Comparison of ENCODE assay signal across 28 mouse cellular contexts in the genomic region with DNA sequence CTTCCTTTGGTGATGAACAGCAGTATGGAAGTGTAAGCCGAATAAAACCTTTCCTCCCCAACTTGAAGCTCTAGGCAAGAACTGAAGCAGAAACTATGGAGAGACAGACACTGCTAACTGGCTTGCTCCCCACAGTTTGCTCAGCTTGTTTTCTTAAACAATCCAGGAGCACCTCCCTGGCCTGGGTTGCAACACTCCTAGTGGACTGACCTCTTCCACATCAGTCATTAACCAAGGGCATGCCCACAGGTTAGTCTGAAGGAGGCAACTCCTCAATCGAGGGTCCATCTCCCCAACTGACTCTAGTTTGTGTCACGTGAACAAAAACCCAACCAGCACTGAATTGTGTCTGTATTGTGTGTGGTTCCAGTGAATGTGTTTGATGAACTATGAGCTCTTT. TPM values are rescaled to one million over a fixed set of nuclear protein-coding genes. Genes with fewer than 3 reads are reported as not detected.
DNase-seq lines count a peak whose midpoint lies in the region; ATAC-seq and TF ChIP-seq lines count a peak whose summit lies in the region.
"Had no signal": no experiment of that assay in that cellular context is flagged by ENCODE, and none has a peak within 500 bp of the region (broad histone marks: within the 10 kb centered on the region; RNA-seq: fewer than 3 reads in every experiment).

No protein-coding gene starts in this region.

- H3K36me3 ChIP-seq in kidney, embryonic 15.5 days, result no peaks in the 10 kb centered on the region
- H3K36me3 ChIP-seq in liver, embryonic 12.5 days, result no peaks in the 10 kb centered on the region
- H3K36me3 ChIP-seq: embryonic facial prominence, embryonic 13.5 days; G1E; heart, embryonic 15.5 days; limb, embryonic 10.5 days; neural tube, embryonic 15.5 days; stomach, embryonic 15.5 days had no signal

- DNase-seq in kidney, adult 9 months, result peak; percentile 6
- no peak for DNase-seq in Patski (ENCODE audit: low read depth, low spot score)
- DNase-seq in urinary bladder, postnatal 25 days (ENCODE audit: low spot score), result no peak
- no peak for DNase-seq in testis, postnatal 10 days (ENCODE audit: low spot score)

- no peak overlapping the region for H3K4me2 ChIP-seq in kidney, embryonic 15.5 days
- H3K4me2 ChIP-seq in liver, embryonic 12.5 days, result no peak overlapping the region
- H3K4me2 ChIP-seq: embryonic facial prominence, embryonic 13.5 days; forebrain, embryonic 13.5 days; heart, embryonic 15.5 days; hindbrain, embryonic 14.5 days; lung, embryonic 14.5 days; midbrain, embryonic 11.5 days; neural tube, embryonic 15.5 days; stomach, embryonic 15.5 days had no signal

- CTCF ChIA-PET in Patski (lab: Charles Lee), result interaction anchor here (0.7 to 4.5 kb wide), 22 partner anchors 8 to 324 kb away, joined by 3 to 30 read pairs (median 4); a partner anchor contains a TSS

- in situ Hi-C loops in Patski (cut with MboI; ENCODE audit: low pct_unique_long_range_greater_than_20kb), result no loop called here

- no peaks in the 10 kb centered on the region for H3K27me3 ChIP-seq in kidney, embryonic 15.5 days
- H3K27me3 ChIP-seq in Patski, result no peaks in the 10 kb centered on the region
- H3K27me3 ChIP-seq in liver, embryonic 12.5 days (replicated peaks), result 0 out of 2 replicates have a peak, but pooled peaks cover 4% of the 10 kb centered on the region
- H3K27me3 ChIP-seq: CH12.LX; embryonic facial prominence, embryonic 13.5 days; forebrain, embryonic 13.5 days; heart, embryonic 15.5 days; neural tube, embryonic 15.5 days; stomach, embryonic 15.5 days had no signal

- WGBS in kidney, embryonic 15.5 days, result 46% methylated on average over 3 of the region's 3 CpGs
- WGBS in liver, embryonic 12.5 days (ENCODE audit: insufficient replicate concordance), result 31% methylated on average over 3 of the region's 3 CpGs

- H3K4me3 ChIP-seq in kidney, embryonic 15.5 days (replicated peaks), result no peak overlapping the region
- H3K4me3 ChIP-seq in liver, embryonic 12.5 days, result no peak overlapping the region
- H3K4me3 ChIP-seq: embryonic facial prominence, embryonic 13.5 days; erythroblast, embryonic 14.5 days; forebrain, embryonic 13.5 days; heart, embryonic 15.5 days; limb, embryonic 10.5 days; neural tube, embryonic 15.5 days; stomach, embryonic 15.5 days had no signal

- H3K9ac ChIP-seq in kidney, embryonic 15.5 days, result no peak overlapping the region
- H3K9ac ChIP-seq in liver, embryonic 12.5 days, result no peak overlapping the region
- H3K9ac ChIP-seq: embryonic facial prominence, embryonic 13.5 days; forebrain, embryonic 13.5 days; heart, embryonic 15.5 days; hindbrain, embryonic 14.5 days; lung, embryonic 14.5 days; neural tube, embryonic 15.5 days; stomach, embryonic 15.5 days had no signal

- TF ChIP-seq CTCF in Patski (IDR thresholded peaks at IDR 0.05), result no peak

- ATAC-seq in kidney, embryonic 15.5 days (replicated peaks; ENCODE audit: low FRiP score), result no peak
- peak; percentile 65 for ATAC-seq in Patski
- peak; percentile 24; the same call in 1 of the 2 replicates for ATAC-seq in liver, embryonic 12.5 days
- 0 out of 2 replicates have a peak, but pooled peaks have one; percentile 13 for ATAC-seq in megakaryocyte progenitor cell, adult 5-6 weeks (replicated peaks; ENCODE audit: poor library complexity)
- no peak for ATAC-seq in activated CD4-positive, CD25-positive, alpha-beta regulatory T cell, adult 4 months
- ATAC-seq: forebrain, embryonic 13.5 days had no signal

- no peaks in the 10 kb centered on the region for H3K4me1 ChIP-seq in kidney, embryonic 15.5 days
- H3K4me1 ChIP-seq in liver, embryonic 12.5 days, result peaks cover 15% of the 10 kb centered on the region
- H3K4me1 ChIP-seq: embryonic facial prominence, embryonic 13.5 days; forebrain, embryonic 13.5 days; limb, embryonic 10.5 days; stomach, embryonic 15.5 days had no signal

- H3K27ac ChIP-seq in kidney, embryonic 15.5 days, result no peak overlapping the region
- H3K27ac ChIP-seq in liver, embryonic 12.5 days, result no peak overlapping the region
- H3K27ac ChIP-seq: embryonic facial prominence, embryonic 13.5 days; forebrain, embryonic 13.5 days; heart, embryonic 15.5 days; hindbrain, embryonic 14.5 days; kidney, postnatal 0 days; limb, embryonic 10.5 days; neural tube, embryonic 15.5 days; stomach, embryonic 15.5 days had no signal

- POLR2A ChIA-PET in Patski (lab: Charles Lee), result interaction anchor here (0.6 kb wide), 1 partner anchor 178 kb away, joined by 3 read pairs; no protein-coding TSS in a partner anchor

- no peaks in the 10 kb centered on the region for H3K9me3 ChIP-seq in kidney, embryonic 15.5 days (replicated peaks)
- H3K9me3 ChIP-seq in liver, embryonic 12.5 days (replicated peaks), result no peaks in the 10 kb centered on the region
- H3K9me3 ChIP-seq: embryonic facial prominence, embryonic 13.5 days; forebrain, embryonic 13.5 days; G1E; heart, embryonic 15.5 days; limb, embryonic 10.5 days; neural tube, embryonic 15.5 days; stomach, embryonic 15.5 days had no signal

RNA-seq across cellular contexts. Expression of a gene that starts 17.3 kb away (rescaled TPM):
- 2.8 and 3.1 TPM in 2 replicates for polyA plus RNA-seq in kidney, embryonic 15.5 days (2015; fragmentation: Nextera tagmentation; extraction: Ambion mirVana)
- 8.6 TPM for polyA plus RNA-seq in Patski (2021)
- 1.2 and 2.6 TPM in 2 replicates for polyA plus RNA-seq in liver, embryonic 12.5 days (2016; fragmentation: Nextera tagmentation; extraction: Ambion mirVana)
- not detected in 2 replicates for total RNA-seq in megakaryocyte progenitor cell, adult 5-6 weeks (2015)
- total RNA-seq in megakaryocyte progenitor cell, adult 5-6 weeks (2017), result 1.3 TPM in 1 of 2 replicates, not detected in the other
- polyA plus RNA-seq in activated CD4-positive, CD25-positive, alpha-beta regulatory T cell, adult 4 months (2017; shearing (Covaris generic)), result 10 to 100 TPM; 18.5 to 39.1 TPM
- total RNA-seq: CH12.LX; gastrocnemius, postnatal 36 days; heart, postnatal 36 days; layer of hippocampus, postnatal 10 days had no signal
- polyA plus RNA-seq: G1E had no signal

RNA-seq across cellular contexts. Expression of a gene that starts 20.8 kb away (rescaled TPM):
- polyA plus RNA-seq in kidney, embryonic 15.5 days (2015; fragmentation: Nextera tagmentation; extraction: Ambion mirVana), result not detected in 2 replicates
- 0.04 TPM for polyA plus RNA-seq in Patski (2021)
- not detected in 2 replicates for polyA plus RNA-seq in liver, embryonic 12.5 days (2016; fragmentation: Nextera tagmentation; extraction: Ambion mirVana)
- not detected in 2 replicates for total RNA-seq in megakaryocyte progenitor cell, adult 5-6 weeks (2015)
- not detected in 2 replicates for total RNA-seq in megakaryocyte progenitor cell, adult 5-6 weeks (2017)
- 1 to 10 TPM; 1.0 to 1.6 TPM for polyA plus RNA-seq in activated CD4-positive, CD25-positive, alpha-beta regulatory T cell, adult 4 months (2017; shearing (Covaris generic))
- total RNA-seq: adrenal gland, postnatal 14 days; CH12.LX; gastrocnemius, adult 18-20 months; gastrocnemius, postnatal 36 days; heart, postnatal 36 days; layer of hippocampus, postnatal 10 days had no signal
- polyA plus RNA-seq: embryonic facial prominence, embryonic 13.5 days; erythroblast, embryonic 14.5 days; forebrain, embryonic 13.5 days; G1E; heart, embryonic 15.5 days; hindbrain, embryonic 14.5 days; intestine, embryonic 14.5 days; large intestine, adult 2 months; limb, embryonic 10.5 days; lung, embryonic 14.5 days; midbrain, embryonic 11.5 days; stomach, embryonic 15.5 days had no signal

Comparison
In these comparisons a context has a peak if more than half of its experiments do, and no peak if none do; other contexts are left out.
1. ATAC-seq: peak in Patski (single experiment), liver, embryonic 12.5 days (single experiment) and megakaryocyte progenitor cell, adult 5-6 weeks (single experiment); none in kidney, embryonic 15.5 days (single experiment) and activated CD4-positive, CD25-positive, alpha-beta regulatory T cell, adult 4 months (single experiment).